Mouse (Mus musculus): ENCODE results near the gene Usp35.

- no peak for TF ChIP-seq CTCF (IDR thresholded peaks at IDR 0.05; ENCODE audit: low read depth)
- no peak for TF ChIP-seq EP300 (IDR thresholded peaks at IDR 0.05; ENCODE audit: low read depth)
Measured at GRCm38 (mm10) chr7:97351792-97352513, 20.1 kb upstream of the Usp35 start.
